ENCODE assay signal across 21 mouse cellular contexts in the genomic region with DNA sequence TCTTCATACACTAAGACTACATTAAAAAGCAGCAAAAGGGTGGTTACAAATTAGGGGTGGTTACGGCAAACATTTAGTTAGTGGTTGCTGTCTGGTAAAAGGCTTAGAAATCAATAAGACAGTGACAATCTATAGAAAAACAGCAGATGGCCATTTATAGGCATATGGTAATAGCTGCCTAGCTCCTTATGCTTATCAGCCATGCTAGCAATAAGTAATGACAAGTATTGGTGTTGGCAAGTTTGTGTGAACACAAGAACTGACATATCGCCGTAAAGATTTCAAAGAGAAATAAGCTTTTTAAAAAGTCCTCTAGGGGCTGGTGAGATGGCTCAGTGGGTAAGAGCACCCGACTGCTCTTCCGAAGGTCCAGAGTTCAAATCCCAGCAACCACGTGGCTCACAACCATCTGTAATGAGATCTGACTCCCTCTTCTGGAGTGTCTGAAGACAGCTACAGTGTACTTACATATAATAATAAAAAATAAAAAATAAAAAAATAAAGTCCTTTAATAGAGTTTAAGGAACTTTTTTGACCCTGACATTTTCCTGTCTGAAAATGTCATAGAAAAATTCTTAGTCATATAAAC.
"Had no signal": no experiment of that assay in that cellular context is flagged by ENCODE, and none has a peak within 500 bp of the region (broad histone marks: within the 10 kb centered on the region; RNA-seq: fewer than 3 reads in every experiment).

No protein-coding gene starts in this region.

- H3K27me3 ChIP-seq: midbrain, embryonic 12.5 days; neural tube, embryonic 13.5 days; neural tube, embryonic 15.5 days; stomach, embryonic 15.5 days had no signal

- H3K27ac ChIP-seq: midbrain, embryonic 10.5 days; midbrain, embryonic 12.5 days; neural tube, embryonic 13.5 days; neural tube, embryonic 15.5 days; stomach, embryonic 15.5 days; stomach, postnatal 0 days had no signal

- ATAC-seq: midbrain, embryonic 16.5 days had no signal

- H3K4me1 ChIP-seq: midbrain, embryonic 10.5 days; midbrain, embryonic 12.5 days; neural tube, embryonic 13.5 days; neural tube, embryonic 15.5 days; stomach, embryonic 15.5 days had no signal

- H3K4me3 ChIP-seq: midbrain, embryonic 10.5 days; midbrain, embryonic 12.5 days; myocyte; neural tube, embryonic 13.5 days; neural tube, embryonic 15.5 days; stomach, embryonic 15.5 days had no signal

- DNase-seq: lung, adult 18-20 months; lung, embryonic 14.5 days; lung, postnatal 10 days; lung, postnatal 4 days; midbrain, embryonic 14.5 days; retina, postnatal 1 day; right cerebral cortex, adult 18-20 months; right cerebral cortex, postnatal 25 days; right cerebral cortex, postnatal 4 days; spleen, adult 18-20 months; thymus, adult 18-20 months; thymus, postnatal 14 days; thymus, postnatal 36 days had no signal

- H3K9me3 ChIP-seq: midbrain, embryonic 10.5 days; midbrain, embryonic 12.5 days; neural tube, embryonic 13.5 days; neural tube, embryonic 15.5 days; stomach, embryonic 15.5 days had no signal

- H3K4me2 ChIP-seq: lung, embryonic 14.5 days; midbrain, embryonic 12.5 days; neural tube, embryonic 13.5 days; neural tube, embryonic 15.5 days; stomach, embryonic 15.5 days had no signal

- H3K9ac ChIP-seq: lung, embryonic 14.5 days; midbrain, embryonic 12.5 days; neural tube, embryonic 13.5 days; neural tube, embryonic 15.5 days; stomach, embryonic 15.5 days had no signal
